Mouse (Mus musculus): ENCODE data around the gene Skint1.
"Not testable (repeated sequence)": the region's sequence is repeated elsewhere in the genome, so short reads cannot be mapped to it uniquely, and the experiment has no call there.

The Skint1 gene

DNA sequence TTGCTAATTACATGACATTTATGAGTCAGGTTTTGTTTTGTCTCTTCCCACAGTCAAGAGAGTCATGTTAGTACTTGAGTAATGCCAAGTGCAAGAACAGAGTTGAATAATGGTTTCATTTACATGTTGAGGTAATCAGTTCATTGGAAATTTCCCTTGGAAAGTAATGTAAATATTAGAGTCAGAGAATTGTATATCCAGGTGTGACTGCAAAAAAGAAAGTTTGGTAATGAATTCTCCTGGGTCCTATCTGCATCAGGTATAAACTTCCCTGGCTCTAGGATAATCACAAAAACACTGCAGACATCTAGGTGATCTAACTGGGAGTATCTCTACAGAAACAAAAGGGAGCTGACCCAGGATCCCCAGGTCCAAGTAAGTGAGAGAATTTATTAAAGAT is at the start of gene Skint1:
Gene Skint1 (plus strand): TSS at position 301 of the 400 bp plus-strand sequence.
- no peak for DNase-seq (ENCODE audit: low spot score)

DNA sequence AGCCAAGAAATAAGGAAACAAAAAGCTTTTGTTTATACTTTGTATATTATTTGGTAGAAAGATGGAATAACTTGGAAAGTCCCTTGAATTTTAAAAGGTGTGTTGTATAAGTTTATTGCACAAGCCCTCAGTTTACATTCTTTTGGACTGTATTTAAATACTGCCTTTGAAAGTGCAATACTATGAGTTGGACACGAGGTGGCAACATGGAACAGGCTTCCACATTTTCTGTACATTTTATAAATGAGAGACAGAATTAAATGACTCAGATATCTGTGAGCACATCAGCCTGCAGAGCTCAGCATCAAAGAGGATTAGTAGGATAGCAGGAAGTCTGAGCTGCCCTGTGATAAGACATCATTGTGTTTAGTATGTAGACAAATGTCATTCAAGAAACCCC is 44.8 kb upstream of the Skint1 start:
- no peak for DNase-seq (ENCODE audit: low spot score)

GRCm38 (mm10) chr4:111963241-111963640 is 42.8 kb upstream of the Skint1 start:
- DNase-seq (ENCODE audit: low spot score) = not testable (repeated sequence)

GRCm38 (mm10) chr4:111963669-111964068 is 42.4 kb upstream of the Skint1 start:
- no peak for DNase-seq (ENCODE audit: low spot score)

DNA sequence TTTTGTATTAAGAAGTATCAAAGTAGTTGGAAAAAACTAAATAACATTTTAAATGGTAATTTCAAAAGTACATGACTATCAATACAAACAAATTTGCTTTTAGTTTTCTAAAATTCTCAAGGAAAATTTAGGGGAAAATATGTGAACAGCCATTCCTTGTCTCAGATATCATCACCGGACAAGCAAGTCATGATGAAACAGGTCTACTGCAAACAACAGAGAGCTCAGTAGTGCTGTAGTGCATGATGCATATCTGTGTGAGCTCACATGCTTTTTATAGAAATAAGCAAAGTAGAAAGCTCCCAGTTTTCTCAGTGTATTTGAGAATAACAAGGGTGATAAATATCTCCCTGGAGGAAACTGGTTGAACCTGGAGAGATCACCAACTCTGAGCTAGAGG is 33.4 kb upstream of the Skint1 start, which contains the start of gene Skint7:
Gene Skint7 (plus strand): TSS at position 301 of the 400 bp plus-strand sequence.
- DNase-seq (ENCODE audit: low spot score) = no peak

DNA sequence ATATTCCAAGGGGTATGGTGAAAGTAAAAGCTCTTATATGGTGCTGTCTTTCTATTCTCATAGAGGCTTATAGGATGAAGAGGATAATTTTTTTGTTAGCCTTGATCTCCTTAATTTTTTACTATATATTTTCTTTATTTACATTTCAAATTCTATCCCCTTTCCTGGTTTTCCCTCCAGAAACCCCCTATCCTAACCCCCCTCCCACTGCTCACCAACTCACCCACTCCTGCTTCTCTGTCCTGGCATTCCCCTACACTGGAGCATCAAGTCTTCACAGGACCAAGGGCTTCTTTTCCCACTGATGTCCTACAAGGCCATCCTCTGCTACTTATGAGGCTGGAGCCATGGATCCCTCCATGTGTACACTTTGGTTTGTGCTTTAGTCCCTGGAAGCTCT is 65.6 kb downstream of the Skint1 start, which contains the start of gene Skint4:
Gene Skint4 (plus strand): TSS at position 301 of the 400 bp plus-strand sequence.
- DNase-seq (ENCODE audit: low spot score) = no peak
